Mouse (Mus musculus): Measurements from ENCODE around the gene Pgbd5. TPM values are rescaled to one million over a fixed set of nuclear protein-coding genes. Genes with fewer than 3 reads are reported as not detected.

The Pgbd5 gene
- polyA plus RNA-seq (2015; fragmentation: Nextera tagmentation; extraction: Ambion mirVana): 5.9 and 6.3 TPM in 2 replicates

DNA sequence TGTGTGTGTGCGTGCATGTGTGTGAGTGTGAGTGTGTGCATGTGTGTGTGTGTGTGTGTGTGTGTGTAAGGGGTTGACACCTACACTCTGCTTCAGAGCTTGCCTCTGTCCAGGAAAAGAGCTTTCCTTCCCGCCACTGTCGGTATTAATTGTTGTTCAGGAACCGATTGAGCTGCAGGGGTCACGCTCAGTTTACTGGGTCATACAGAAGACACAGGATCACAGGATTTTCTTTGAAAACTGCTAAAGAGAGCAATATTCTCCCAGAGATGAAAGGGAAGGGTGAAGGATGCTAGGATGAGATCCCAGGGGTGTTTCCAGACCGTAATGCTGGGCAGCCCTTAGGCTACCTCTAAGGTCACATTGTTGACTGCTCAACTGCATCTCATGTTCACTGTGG lies at the start of gene Pgbd5:
Gene Pgbd5 (minus strand): TSS at position 101 of the 400 bp plus-strand sequence.
- ATAC-seq: no peak
- Histone ChIP-seq H3K9me3 (replicated peaks) (no peaks in the 10 kb centered on the region), H3K4me3 (no peak within 1 kb of the TSS), H3K27me3 (no peaks in the 10 kb centered on the region), H3K4me2 (no peak within 1 kb of the TSS), H3K9ac (no peak within 1 kb of the TSS), H3K27ac (no peak within 1 kb of the TSS), H3K4me1 (peaks cover 12% of the 10 kb centered on the region), H3K36me3 (ENCODE audit: poor library complexity, severe bottlenecking) (no peaks in the 10 kb centered on the region)
- 83% methylated on average over 6 of the region's 6 CpGs for WGBS

GRCm38 (mm10) chr8:124483356-124484115 lies 44.1 kb upstream of the Pgbd5 start:
- no peak for ATAC-seq
- 0 out of 2 replicates have a peak, but pooled peaks cover 5% of the 10 kb centered on the region for H3K9me3 ChIP-seq (replicated peaks)
- H3K4me2 ChIP-seq: no peak overlapping the region
- no peaks in the 10 kb centered on the region for H3K27me3 ChIP-seq
- H3K9ac ChIP-seq: no peak overlapping the region
- H3K4me1 ChIP-seq: no peaks in the 10 kb centered on the region
- H3K27ac ChIP-seq: no peak overlapping the region
- H3K4me3 ChIP-seq: no peak overlapping the region
- WGBS: 70% methylated on average over 7 of the region's 7 CpGs
- H3K36me3 ChIP-seq (ENCODE audit: poor library complexity, severe bottlenecking): no peaks in the 10 kb centered on the region

DNA sequence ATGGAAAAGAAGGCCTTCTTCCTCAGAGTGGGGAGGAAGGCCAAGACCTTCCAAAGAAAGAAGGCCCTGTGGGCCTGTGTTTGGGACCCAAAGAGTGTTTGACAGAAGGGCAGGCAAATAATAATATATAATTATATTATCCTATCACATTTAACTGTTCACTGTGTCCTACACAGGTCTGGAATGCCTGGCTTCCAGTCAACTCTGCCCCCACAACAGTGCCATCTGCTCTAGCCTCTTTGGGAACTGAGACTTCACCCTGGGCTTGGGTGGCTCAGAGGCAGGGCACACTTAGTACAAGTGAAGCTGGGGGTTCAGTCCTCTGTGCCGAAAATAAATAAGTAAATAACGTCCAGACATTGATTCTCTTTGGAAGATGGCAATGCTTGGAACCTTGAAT lies 43.3 kb upstream of the Pgbd5 start:
- H3K27ac ChIP-seq: no peak overlapping the region
- no peaks in the 10 kb centered on the region for H3K27me3 ChIP-seq
- no peak overlapping the region for H3K4me3 ChIP-seq
- no peak overlapping the region for H3K4me2 ChIP-seq
- ATAC-seq: no peak
- H3K4me1 ChIP-seq: no peaks in the 10 kb centered on the region
- H3K36me3 ChIP-seq (ENCODE audit: poor library complexity, severe bottlenecking): no peaks in the 10 kb centered on the region
- no peak overlapping the region for H3K9ac ChIP-seq
- 0 out of 2 replicates have a peak, but pooled peaks cover 5% of the 10 kb centered on the region for H3K9me3 ChIP-seq (replicated peaks)
- WGBS: 95% methylated on average over 2 of the region's 2 CpGs

DNA sequence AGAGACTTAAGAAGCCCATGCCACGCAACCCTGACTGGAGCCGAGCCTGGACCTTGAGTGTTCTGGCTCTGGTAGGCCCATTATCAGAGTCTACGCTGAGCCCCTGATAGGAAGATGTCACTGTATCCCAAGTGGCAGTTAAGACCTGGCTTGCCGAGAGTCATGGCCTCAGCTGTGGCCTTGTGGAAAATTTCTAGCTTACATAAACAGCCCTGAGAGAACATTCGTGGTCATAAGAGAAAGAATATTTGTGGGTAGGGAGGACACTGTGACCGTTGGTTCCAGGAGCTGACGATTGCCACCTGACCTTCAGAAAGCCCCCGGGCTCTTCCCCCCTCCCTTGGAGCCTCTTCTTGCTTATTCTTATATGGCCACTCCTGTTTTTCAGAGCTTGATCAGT lies 40.9 kb upstream of the Pgbd5 start:
- Histone ChIP-seq H3K4me2 (no peak overlapping the region), H3K36me3 (ENCODE audit: poor library complexity, severe bottlenecking) (no peaks in the 10 kb centered on the region), H3K4me1 (peaks cover 7% of the 10 kb centered on the region; the same call in 1 of the 2 replicates), H3K27ac (no peak overlapping the region), H3K9me3 (replicated peaks) (0 out of 2 replicates have a peak, but pooled peaks cover 5% of the 10 kb centered on the region), H3K4me3 (no peak overlapping the region), H3K9ac (no peak overlapping the region), H3K27me3 (no peaks in the 10 kb centered on the region)
- no peak for ATAC-seq
- 90% methylated on average over 8 of the region's 8 CpGs for WGBS

GRCm38 (mm10) chr8:124479251-124479650 lies 39.8 kb upstream of the Pgbd5 start:
- Histone ChIP-seq H3K27me3 (no peaks in the 10 kb centered on the region), H3K9me3 (replicated peaks) (0 out of 2 replicates have a peak, but pooled peaks cover 5% of the 10 kb centered on the region), H3K4me2 (no peak overlapping the region), H3K36me3 (ENCODE audit: poor library complexity, severe bottlenecking) (no peaks in the 10 kb centered on the region), H3K4me1 (peaks cover 7% of the 10 kb centered on the region; the same call in 1 of the 2 replicates), H3K27ac (no peak overlapping the region), H3K4me3 (no peak overlapping the region), H3K9ac (no peak overlapping the region)
- 79% methylated on average over 3 of the region's 3 CpGs for WGBS
- ATAC-seq: no peak

GRCm38 (mm10) chr8:124476701-124477100 lies 37.2 kb upstream of the Pgbd5 start:
- no peak overlapping the region for H3K4me2 ChIP-seq
- no peak overlapping the region for H3K4me3 ChIP-seq
- no peak for ATAC-seq
- 59% methylated on average over 9 of the region's 9 CpGs for WGBS
- H3K27me3 ChIP-seq: no peaks in the 10 kb centered on the region
- peak overlapping the region; percentile 57; the same call in 1 of the 2 replicates for H3K27ac ChIP-seq
- H3K9me3 ChIP-seq (replicated peaks): no peaks in the 10 kb centered on the region
- H3K9ac ChIP-seq: no peak overlapping the region
- H3K4me1 ChIP-seq: peaks cover 7% of the 10 kb centered on the region; the same call in 1 of the 2 replicates
- H3K36me3 ChIP-seq (ENCODE audit: poor library complexity, severe bottlenecking): no peaks in the 10 kb centered on the region

DNA sequence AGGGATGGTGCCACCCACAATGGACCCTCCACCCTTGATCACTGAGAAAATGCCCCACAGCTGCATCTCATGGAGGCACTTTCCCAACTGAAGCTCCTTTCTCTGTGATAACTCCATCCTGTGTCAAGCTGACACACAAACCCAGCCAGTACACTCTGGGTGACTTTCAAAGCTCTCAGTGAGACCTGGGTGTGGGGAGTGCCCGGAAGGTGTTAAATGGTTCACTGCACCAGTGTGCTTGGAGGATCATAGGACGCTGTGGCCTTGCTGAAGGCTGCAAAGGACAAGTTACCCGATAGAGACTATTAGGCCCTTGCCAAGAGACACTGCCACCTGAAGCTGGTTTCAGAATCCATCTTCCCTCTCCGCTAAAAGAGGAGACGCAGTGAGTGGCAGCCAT lies 36.2 kb upstream of the Pgbd5 start:
- H3K36me3 ChIP-seq (ENCODE audit: poor library complexity, severe bottlenecking): no peaks in the 10 kb centered on the region
- peaks cover 7% of the 10 kb centered on the region; the same call in 1 of the 2 replicates for H3K4me1 ChIP-seq
- H3K4me3 ChIP-seq: no peak overlapping the region
- WGBS: 86% methylated on average over 5 of the region's 5 CpGs
- H3K27me3 ChIP-seq: no peaks in the 10 kb centered on the region
- H3K9me3 ChIP-seq (replicated peaks): no peaks in the 10 kb centered on the region
- no peak overlapping the region for H3K9ac ChIP-seq
- no peak overlapping the region for H3K4me2 ChIP-seq
- H3K27ac ChIP-seq: no peak overlapping the region
- no peak for ATAC-seq

DNA sequence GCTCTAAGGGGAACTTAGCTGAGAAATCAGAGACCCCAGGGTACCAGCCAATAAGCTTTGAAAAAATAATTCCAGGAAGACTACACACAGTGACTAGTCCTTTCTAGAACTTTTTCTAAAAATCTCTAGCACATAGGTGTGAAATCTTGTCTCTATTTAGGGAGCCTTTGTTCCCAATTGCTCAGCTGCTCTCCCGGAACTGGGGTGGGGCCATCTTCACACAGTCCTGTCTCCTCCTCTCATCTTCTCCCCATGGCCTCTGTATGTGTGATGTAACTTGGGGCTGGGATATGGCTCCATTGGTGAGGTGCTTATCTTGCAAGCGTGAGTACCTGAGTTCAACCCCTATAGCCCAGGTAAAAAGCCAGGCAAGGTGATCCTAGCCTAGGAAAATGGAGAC lies 25.2 kb upstream of the Pgbd5 start:
- WGBS: 90% methylated on average over 2 of the region's 2 CpGs
- H3K36me3 ChIP-seq (ENCODE audit: poor library complexity, severe bottlenecking): no peaks in the 10 kb centered on the region
- no peak overlapping the region for H3K27ac ChIP-seq
- H3K4me2 ChIP-seq: no peak overlapping the region
- no peak for ATAC-seq
- no peaks in the 10 kb centered on the region for H3K9me3 ChIP-seq (replicated peaks)
- peaks cover 4% of the 10 kb centered on the region for H3K4me1 ChIP-seq
- H3K9ac ChIP-seq: no peak overlapping the region
- H3K27me3 ChIP-seq: 0 out of 2 replicates have a peak, but pooled peaks cover 10% of the 10 kb centered on the region
- H3K4me3 ChIP-seq: no peak overlapping the region

DNA sequence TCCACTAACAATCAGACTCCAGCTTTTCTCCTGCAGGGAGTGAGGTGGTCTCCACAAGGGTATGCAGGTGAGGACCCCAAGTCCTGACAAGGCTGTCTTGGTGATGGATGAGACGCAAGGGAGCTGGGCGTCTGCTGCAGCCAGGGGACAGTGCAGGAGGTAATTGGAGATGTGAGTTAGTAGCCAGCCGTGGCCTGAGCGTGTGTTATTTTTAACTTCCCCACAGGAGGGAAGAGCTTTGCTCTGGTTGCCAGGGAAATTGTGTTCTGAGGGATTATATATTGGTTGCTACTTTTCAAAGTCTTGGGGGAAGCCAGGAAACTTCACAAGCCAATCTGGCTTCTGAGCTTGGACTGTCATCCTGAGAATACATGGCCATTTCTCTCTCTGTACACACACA lies 23.7 kb upstream of the Pgbd5 start:
- 59% methylated on average over 4 of the region's 4 CpGs for WGBS
- Histone ChIP-seq H3K9ac (no peak overlapping the region), H3K36me3 (ENCODE audit: poor library complexity, severe bottlenecking) (no peaks in the 10 kb centered on the region), H3K9me3 (replicated peaks) (no peaks in the 10 kb centered on the region), H3K27ac (no peak overlapping the region), H3K4me1 (peaks cover 4% of the 10 kb centered on the region), H3K4me3 (no peak overlapping the region), H3K4me2 (no peak overlapping the region), H3K27me3 (0 out of 2 replicates have a peak, but pooled peaks cover 10% of the 10 kb centered on the region)
- ATAC-seq: no peak

DNA sequence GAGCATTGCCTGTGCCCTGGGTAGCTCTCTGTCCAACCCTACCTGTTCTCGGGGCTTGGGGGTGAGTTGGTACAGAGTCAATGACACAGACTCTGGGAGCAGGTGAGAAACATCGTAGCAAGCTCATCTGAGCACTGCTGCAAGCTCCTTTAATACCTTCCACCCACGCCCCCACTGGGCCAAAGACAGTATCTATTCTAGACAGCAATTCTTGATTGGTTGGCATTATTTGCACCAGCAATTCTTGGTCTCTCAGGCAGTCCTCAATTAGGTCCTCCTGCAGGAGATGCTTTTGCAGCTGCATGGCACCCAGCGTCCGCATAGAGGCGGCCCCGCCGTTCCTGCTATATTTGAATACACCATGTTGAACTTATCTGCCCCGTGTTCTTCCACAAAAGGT lies 22.7 kb upstream of the Pgbd5 start:
- H3K4me1 ChIP-seq: peaks cover 4% of the 10 kb centered on the region
- 0 out of 2 replicates have a peak, but pooled peaks cover 10% of the 10 kb centered on the region for H3K27me3 ChIP-seq
- no peak overlapping the region for H3K4me2 ChIP-seq
- no peak overlapping the region for H3K4me3 ChIP-seq
- no peaks in the 10 kb centered on the region for H3K36me3 ChIP-seq (ENCODE audit: poor library complexity, severe bottlenecking)
- no peaks in the 10 kb centered on the region for H3K9me3 ChIP-seq (replicated peaks)
- H3K9ac ChIP-seq: no peak overlapping the region
- WGBS: 84% methylated on average over 9 of the region's 9 CpGs
- no peak overlapping the region for H3K27ac ChIP-seq
- ATAC-seq: no peak

- Histone ChIP-seq H3K9me3 (replicated peaks) (no peaks in the 10 kb centered on the region), H3K27me3 (0 out of 2 replicates have a peak, but pooled peaks cover 10% of the 10 kb centered on the region), H3K4me3 (no peak overlapping the region), H3K4me2 (no peak overlapping the region), H3K9ac (no peak overlapping the region), H3K36me3 (ENCODE audit: poor library complexity, severe bottlenecking) (no peaks in the 10 kb centered on the region), H3K4me1 (peaks cover 4% of the 10 kb centered on the region), H3K27ac (no peak overlapping the region)
- no peak for ATAC-seq
- WGBS: 25% methylated on average over 10 of the region's 10 CpGs
These were observed 21.6 kb upstream of the Pgbd5 start for GRCm38 (mm10) chr8:124461103-124461502.

DNA sequence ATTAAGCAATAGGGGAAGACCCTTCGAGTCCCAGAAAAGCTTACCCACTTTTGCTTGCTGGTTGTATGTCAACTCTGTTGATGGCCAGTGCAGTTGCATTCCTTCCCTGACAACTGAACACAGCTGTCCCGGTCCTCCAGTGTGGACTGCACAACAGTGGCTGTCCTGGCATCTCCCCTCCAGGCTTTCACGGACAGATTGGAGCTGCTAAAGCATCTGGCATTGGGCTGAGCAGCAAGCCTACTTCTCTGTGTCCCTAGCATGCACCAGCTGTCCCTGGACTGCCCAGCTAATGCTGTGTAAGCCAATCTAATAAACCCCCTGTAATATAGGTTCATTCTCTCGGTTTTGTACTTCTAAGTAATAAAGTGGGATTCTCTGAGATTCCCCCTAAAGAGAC lies 21.2 kb upstream of the Pgbd5 start:
- Histone ChIP-seq H3K4me2 (no peak overlapping the region), H3K9me3 (replicated peaks) (no peaks in the 10 kb centered on the region), H3K27me3 (0 out of 2 replicates have a peak, but pooled peaks cover 10% of the 10 kb centered on the region), H3K4me3 (no peak overlapping the region), H3K27ac (no peak overlapping the region), H3K9ac (no peak overlapping the region), H3K36me3 (ENCODE audit: poor library complexity, severe bottlenecking) (no peaks in the 10 kb centered on the region), H3K4me1 (peaks cover 4% of the 10 kb centered on the region)
- whole genome bisulfite sequencing: 61% methylated on average over 4 of the region's 4 CpGs
- ATAC-seq: no peak

Data from forebrain, embryonic 13.5 days (tissue).